Mouse (Mus musculus) forebrain, embryonic 16.5 days (tissue): ENCODE measurements around the gene Hoxa7. TPM values are rescaled to one million over a fixed set of nuclear protein-coding genes. Genes with fewer than 3 reads are reported as not detected.

ENCODE experiments used
- ATAC-seq: fragments of 200-750 bp; cut with Nextera tagmentation; 2 replicates; pipeline ENCODE4 v1.8.0; 2017; ENCODE audit warnings: mild to moderate bottlenecking, moderate library complexity
- H3K27ac ChIP-seq: fragments of 300-500 bp; sonication (generic); 2 replicates; pipeline ENCODE4 v1.5.1; 2014; ENCODE audit warnings: low read length, control low read depth
- H3K27me3 ChIP-seq: fragments of 300-500 bp; sonication (generic); replicated peaks from 2 replicates; pipeline ENCODE4 v1.6.1; 2014; ENCODE audit warnings: low read length; ENCODE audit not compliant: control insufficient read depth, insufficient read depth
- H3K36me3 ChIP-seq: fragments of 300-500 bp; sonication (generic); 2 replicates; pipeline ENCODE4 v1.6.1; 2014; ENCODE audit not compliant: control insufficient read depth, insufficient read depth
- H3K4me1 ChIP-seq: fragments of 300-500 bp; sonication (generic); replicated peaks from 2 replicates; pipeline ENCODE4 v1.6.1; 2014; ENCODE audit warnings: low read length; ENCODE audit not compliant: control insufficient read depth, insufficient read depth
- H3K4me2 ChIP-seq: fragments of 300-500 bp; sonication (generic); 2 replicates; pipeline ENCODE4 v1.6.1; 2014; ENCODE audit warnings: mild to moderate bottlenecking, low read length, control low read depth
- H3K4me3 ChIP-seq: fragments of 300-500 bp; sonication (generic); replicated peaks from 2 replicates; pipeline ENCODE4 v1.5.1; 2014; ENCODE audit warnings: mild to moderate bottlenecking, low read length, control low read depth
- H3K9ac ChIP-seq: fragments of 300-500 bp; sonication (generic); replicated peaks from 2 replicates; pipeline ENCODE4 v1.6.1; 2014; ENCODE audit warnings: low read depth, low read length, control low read depth
- H3K9me3 ChIP-seq: fragments of 300-500 bp; sonication (generic); 2 replicates; pipeline ENCODE4 v1.6.1; 2016; ENCODE audit warnings: low read length; ENCODE audit not compliant: control insufficient read depth
- WGBS: fragments of 180-500 bp; shearing (Covaris S2); extraction: QIAGEN DNeasy Blood & Tissue Kit; methylation state at CpG from one replicate; pipeline ENCODE4 v1.1.7; 2014; 5-methylcytosine and 5-hydroxymethylcytosine counted together
- polyA plus RNA-seq: library from polyadenylated mRNA; unstranded; fragments of >200 nt; fragmentation: Nextera tagmentation; extraction: Ambion mirVana; gene quantifications from 2 replicates; pipeline ENCODE4 v1.2.1, GENCODE M21; 2015

Hoxa7 gene
- polyA plus RNA-seq, 1 experiment from 2014 or later = not detected

DNA sequence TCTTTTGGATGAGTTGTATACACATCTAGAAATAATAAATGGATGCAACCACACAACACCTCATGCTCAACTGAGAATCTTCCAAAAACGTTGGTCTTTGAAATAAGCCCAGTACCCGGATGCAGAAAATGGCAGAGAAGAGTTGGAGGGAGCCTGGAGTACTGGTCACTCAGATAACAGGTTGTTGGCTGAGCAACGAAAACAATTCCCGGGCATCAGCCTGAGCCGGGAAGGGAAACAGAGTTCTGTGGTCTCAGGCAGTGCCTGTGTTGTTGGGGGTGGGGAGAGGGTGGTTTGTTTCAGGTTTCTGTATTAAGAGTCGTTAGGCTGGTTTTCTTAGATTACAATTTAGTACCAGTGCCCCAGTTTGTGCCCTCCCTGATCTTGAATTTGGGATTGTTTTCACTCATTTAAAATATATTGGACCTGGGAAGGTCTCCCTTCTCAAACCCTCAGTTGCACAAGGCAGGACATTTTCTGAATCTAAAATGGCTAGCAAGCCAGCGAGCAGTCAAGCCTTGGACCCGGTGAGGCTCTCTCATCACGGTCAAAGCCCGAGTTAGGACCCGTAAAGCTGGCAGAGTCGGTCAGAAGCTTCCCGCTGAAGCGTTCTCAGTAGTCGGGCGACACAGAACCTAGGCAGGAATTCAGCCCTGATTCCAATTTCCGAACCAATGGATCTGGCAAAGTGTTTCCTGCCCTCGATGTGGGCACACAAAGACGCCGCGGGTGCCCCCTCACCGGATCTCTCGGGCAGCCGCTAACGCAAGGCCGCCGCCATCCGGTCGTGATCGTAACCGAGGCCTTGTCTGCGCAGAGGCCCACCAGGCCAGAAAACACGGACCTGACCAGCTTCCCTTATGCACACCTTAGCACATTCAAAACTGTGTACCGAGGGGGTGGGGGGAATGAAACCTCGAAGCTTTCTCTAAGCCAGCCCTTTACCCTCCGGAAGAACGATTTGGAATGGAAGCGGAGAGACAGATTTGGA, 7.1 kb upstream of the Hoxa7 start:
- no peak for ATAC-seq
- WGBS = 1% methylated on average over 38 of the region's 38 CpGs
- no peak overlapping the region for H3K9ac ChIP-seq
- no peaks in the 10 kb centered on the region for H3K9me3 ChIP-seq
- no peaks in the 10 kb centered on the region for H3K4me1 ChIP-seq
- H3K4me2 ChIP-seq = no peak overlapping the region
- H3K27ac ChIP-seq = no peak overlapping the region
- H3K36me3 ChIP-seq = no peaks in the 10 kb centered on the region
- H3K27me3 ChIP-seq = peaks cover 88% of the 10 kb centered on the region
- H3K4me3 ChIP-seq = no peak overlapping the region

DNA sequence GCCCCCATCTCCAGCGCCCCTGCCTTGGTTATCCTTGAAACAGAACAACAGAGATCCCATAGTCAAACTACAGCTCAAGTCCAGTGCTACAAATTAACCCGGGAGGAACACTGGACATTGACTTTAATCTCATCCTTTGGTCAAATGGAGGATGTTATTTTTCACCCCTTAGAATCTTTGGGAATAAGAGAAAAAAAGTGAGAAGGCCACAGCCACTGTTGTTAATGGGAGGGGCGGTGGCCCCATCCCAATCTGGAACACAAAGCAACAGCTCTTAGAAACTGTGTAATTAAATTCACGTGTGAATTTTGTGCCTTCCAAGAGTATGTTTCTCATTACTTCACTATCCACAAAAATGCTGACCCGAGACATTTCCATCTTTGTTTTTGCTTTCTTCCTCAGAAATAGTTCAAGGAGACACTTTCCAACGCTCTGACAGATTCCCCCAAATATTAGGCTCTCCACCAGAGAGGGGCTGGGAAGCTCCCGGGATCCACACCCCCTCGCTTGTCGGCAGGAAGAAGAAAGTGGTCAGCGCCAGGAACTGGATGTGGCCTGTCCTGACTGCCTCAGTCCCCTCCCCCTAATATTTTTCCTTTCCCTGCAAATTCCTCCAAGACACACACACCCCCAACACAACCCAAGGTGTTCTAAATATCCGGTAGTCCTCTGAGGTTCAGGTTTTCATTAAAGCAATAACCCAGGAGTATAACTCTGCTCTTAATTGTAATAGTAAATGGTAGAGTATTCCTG, 6.0 kb upstream of the Hoxa7 start:
- Histone ChIP-seq H3K36me3 (no peaks in the 10 kb centered on the region), H3K27me3 (peaks cover 90% of the 10 kb centered on the region), H3K27ac (no peak overlapping the region), H3K4me3 (no peak overlapping the region), H3K4me1 (no peaks in the 10 kb centered on the region), H3K9me3 (no peaks in the 10 kb centered on the region), H3K4me2 (no peak overlapping the region), H3K9ac (no peak overlapping the region)
- no peak for ATAC-seq
- 2% methylated on average over 11 of the region's 11 CpGs for WGBS

DNA sequence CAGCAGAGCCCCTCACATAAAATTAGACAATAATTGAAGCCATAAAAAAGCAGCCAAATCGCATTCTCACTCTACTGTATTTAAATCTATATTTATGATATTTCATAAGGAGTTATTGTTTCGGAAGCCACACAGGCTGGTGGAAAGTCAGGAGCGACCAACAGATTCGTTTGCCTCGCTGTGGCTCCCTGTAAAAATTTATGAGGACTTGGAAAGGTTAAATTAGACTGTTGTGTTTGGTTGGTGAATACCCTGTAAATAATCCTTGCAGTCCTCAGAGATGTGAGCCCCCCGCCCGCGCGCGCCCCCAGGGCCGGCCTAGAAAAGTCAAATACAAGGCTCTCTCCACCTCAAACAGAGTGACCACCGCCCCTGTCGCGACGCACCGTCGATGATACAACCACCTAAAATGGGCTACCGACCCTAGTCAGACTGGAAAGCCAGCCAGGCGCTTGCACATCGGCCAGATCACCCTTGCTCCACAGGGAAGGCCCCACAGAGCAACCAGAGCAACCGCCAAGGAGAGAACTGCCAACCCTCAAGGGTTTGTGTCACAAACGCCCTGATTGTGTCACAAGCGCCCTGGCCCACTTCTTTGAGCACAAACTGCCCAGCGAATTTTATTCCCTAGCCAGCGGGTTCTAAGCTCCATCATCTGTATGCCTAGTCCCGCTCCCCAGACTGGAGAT, 5.1 kb upstream of the Hoxa7 start:
- Histone ChIP-seq H3K9ac (no peak overlapping the region), H3K36me3 (no peaks in the 10 kb centered on the region), H3K4me1 (0 out of 2 replicates have a peak, but pooled peaks cover 4% of the 10 kb centered on the region), H3K9me3 (no peaks in the 10 kb centered on the region), H3K27me3 (peaks cover 90% of the 10 kb centered on the region), H3K27ac (no peak overlapping the region), H3K4me3 (no peak overlapping the region), H3K4me2 (no peak overlapping the region)
- 4% methylated on average over 26 of the region's 26 CpGs for WGBS
- ATAC-seq = no peak

DNA sequence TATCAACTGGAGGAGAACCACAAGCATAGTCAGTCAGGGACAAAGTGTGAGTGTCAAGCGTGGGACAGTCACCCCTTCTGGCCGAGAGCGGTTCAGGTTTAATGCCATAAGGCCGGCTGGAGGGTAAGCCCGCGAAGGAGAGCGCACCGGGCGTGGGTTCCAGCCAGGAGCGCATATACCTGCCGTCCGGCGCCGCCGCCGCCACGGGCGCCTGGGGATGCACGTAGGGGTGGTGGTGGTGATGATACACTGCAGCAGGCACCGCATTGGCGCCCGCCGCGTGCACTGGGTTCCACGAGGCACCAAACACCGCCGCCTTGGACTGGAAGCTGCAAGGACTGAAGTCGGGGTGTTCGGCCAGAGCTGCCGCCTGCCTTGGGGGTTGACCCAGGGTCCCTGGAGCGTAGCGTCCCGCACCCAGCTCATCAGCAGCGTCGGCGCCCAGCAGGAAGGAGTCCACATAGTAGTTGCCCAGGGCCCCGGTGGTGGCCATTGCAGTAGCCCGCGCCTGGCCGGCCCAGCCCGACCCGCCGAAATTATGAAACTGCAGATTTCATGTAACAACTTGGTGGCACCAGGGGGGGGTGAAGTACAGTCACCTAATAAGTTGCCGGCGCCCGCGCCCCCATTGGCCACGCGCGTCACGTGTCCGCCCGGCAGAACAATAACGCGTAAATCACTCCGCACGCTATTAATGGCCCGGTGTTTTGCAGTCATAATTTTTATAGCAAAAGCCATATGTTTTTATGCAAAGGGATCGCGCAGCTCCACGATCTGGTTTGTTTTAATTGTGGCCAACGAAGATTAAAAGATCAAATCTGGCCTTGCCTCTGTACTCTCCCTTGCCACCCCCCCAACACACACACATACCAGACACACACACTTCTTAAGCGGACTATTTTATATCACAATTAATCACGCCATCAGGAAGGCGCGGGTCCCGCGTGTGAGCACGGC, 4.2 kb upstream of the Hoxa7 start:
- no peak overlapping the region for H3K4me3 ChIP-seq
- no peak overlapping the region for H3K27ac ChIP-seq
- no peak overlapping the region for H3K9ac ChIP-seq
- no peak for ATAC-seq
- no peaks in the 10 kb centered on the region for H3K36me3 ChIP-seq
- H3K4me1 ChIP-seq = peaks cover 9% of the 10 kb centered on the region
- peaks cover 93% of the 10 kb centered on the region for H3K27me3 ChIP-seq
- no peak overlapping the region for H3K4me2 ChIP-seq
- no peaks in the 10 kb centered on the region for H3K9me3 ChIP-seq
- 2% methylated on average over 69 of the region's 69 CpGs for WGBS

DNA sequence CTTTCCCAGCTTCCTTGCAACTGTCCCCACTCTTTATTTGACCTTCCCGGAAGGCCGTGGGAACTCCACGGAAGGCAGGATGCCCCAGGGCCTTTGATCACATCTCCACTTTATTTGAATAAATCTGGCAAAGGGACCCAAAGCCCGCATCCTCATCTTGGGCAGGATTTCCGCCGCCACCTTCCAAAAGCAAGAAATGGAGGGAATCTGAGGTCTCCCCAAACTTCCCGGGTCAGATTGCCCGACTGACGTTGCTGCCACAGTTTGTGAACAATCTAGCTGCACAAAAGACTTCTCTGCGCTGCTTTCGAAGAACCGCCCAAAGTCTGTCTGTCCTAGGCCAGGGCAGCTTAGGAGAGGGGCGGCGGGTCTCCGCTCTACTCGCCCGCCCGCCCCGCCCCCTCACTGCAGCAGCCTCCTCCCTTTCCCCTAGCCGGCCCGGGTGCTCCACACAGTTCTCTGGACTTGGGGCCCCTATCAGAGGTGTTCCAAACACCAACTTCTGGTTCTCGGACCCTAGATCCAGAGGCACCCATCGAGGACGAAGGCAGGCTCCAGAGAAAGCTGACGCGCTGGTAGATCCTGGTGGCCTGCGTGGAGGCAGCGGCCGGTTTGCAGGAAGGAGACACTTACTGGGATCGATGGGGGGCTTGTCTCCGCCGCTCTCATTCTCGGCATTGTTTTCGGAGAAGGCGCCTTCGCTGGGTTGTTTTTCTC, 3.4 kb upstream of the Hoxa7 start:
- WGBS = 1% methylated on average over 36 of the region's 36 CpGs
- H3K9ac ChIP-seq = no peak overlapping the region
- ATAC-seq = no peak
- H3K4me3 ChIP-seq = no peak overlapping the region
- no peaks in the 10 kb centered on the region for H3K9me3 ChIP-seq
- peaks cover 94% of the 10 kb centered on the region for H3K27me3 ChIP-seq
- no peak overlapping the region for H3K4me2 ChIP-seq
- H3K27ac ChIP-seq = no peak overlapping the region
- H3K36me3 ChIP-seq = no peaks in the 10 kb centered on the region
- peaks cover 9% of the 10 kb centered on the region for H3K4me1 ChIP-seq

DNA sequence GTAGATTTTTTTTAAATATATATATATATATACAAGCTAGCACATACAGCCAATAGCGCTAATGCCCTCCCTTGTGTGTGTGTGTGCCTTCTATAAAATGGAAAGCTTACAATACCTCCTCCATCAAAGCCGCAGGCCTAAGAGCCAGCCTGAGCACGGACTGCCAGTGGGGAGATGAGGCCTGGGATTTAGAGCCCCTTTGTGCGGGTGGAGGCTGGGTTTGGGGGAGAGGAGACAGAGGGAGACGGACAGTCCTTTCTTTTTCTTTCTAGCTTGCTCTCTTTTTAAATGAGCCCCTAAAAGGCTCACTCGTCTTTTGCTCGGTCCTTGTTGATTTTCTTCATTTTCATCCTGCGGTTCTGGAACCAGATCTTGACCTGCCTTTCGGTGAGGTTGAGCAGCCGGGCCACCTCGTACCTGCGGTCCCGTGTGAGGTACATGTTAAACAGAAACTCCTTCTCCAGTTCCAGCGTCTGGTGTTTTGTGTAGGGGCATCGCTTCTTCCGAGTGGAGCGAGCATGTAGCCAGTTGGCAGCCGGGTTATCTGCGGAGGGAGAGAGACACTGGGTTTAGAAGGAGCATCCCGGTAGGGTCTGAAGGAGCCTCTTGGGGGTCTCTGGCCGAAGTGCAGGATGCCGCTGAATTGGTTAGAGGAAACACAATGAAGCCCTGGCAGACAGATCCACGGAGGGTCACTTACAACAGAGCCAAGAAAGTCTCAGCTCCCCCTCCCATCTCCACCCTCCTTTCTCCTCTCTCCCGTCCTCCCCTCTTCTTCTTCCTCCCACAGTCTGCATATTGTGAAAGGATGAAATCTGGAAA, 2.5 kb upstream of the Hoxa7 start:
- H3K9ac ChIP-seq = no peak overlapping the region
- WGBS = under 1% methylated on average over 24 of the region's 24 CpGs
- H3K4me2 ChIP-seq = no peak overlapping the region
- H3K27ac ChIP-seq = no peak overlapping the region
- ATAC-seq = no peak
- H3K27me3 ChIP-seq = peaks cover 95% of the 10 kb centered on the region
- H3K4me3 ChIP-seq = no peak overlapping the region
- no peaks in the 10 kb centered on the region for H3K36me3 ChIP-seq
- peaks cover 9% of the 10 kb centered on the region for H3K4me1 ChIP-seq
- H3K9me3 ChIP-seq = no peaks in the 10 kb centered on the region

DNA sequence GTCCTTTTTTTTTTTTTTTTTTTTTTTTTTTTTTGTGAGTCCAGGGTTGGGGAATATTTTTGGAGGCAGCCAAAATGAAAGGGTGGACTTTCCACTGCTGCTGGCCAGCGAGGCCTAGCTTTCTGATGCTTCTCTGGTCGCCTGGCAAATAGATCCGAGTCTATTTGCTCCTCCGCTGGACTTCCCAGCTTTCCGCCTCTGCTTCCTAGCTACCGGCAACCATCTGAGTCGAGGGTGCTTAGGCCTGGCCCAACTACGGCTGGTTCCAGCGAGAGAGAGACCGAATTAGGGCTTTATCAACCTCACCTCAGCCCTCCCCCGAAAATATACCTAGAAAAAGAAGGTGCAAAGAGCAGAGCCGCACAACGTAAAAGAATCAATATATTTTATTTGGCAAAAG, 1.1 kb upstream of the Hoxa7 start:
- no peak overlapping the region for H3K4me3 ChIP-seq
- no peak for ATAC-seq
- H3K4me2 ChIP-seq = no peak overlapping the region
- 14% methylated on average over 13 of the region's 13 CpGs for WGBS
- peaks cover 95% of the 10 kb centered on the region for H3K27me3 ChIP-seq
- no peaks in the 10 kb centered on the region for H3K9me3 ChIP-seq
- H3K4me1 ChIP-seq = peaks cover 9% of the 10 kb centered on the region
- no peaks in the 10 kb centered on the region for H3K36me3 ChIP-seq
- no peak overlapping the region for H3K27ac ChIP-seq
- H3K9ac ChIP-seq = no peak overlapping the region
